Mouse (Mus musculus) cerebellum, postnatal 10 days (tissue): Measurements from ENCODE around the gene Dnase2a.

Source experiments
- DNase-seq, 2 experiments: peaks; one replicate each; pipeline ENCODE4 v3.0.0; 2021; ENCODE audit warnings: mixed read lengths in 2 of 2

The Dnase2a gene

GRCm38 (mm10) chr8:84937620-84938485 lies 29.5 kb downstream of the Dnase2a start:
- DNase-seq = no peak

- DNase-seq = peak; percentile 36 to 59
These were observed 35.3 kb downstream of the Dnase2a start for GRCm38 (mm10) chr8:84943699-84944098.

GRCm38 (mm10) chr8:84944478-84945160 lies 36.3 kb downstream of the Dnase2a start:
- DNase-seq = peak; percentile 80

- peak; percentile 64 to 68 for DNase-seq
These were observed 36.9 kb downstream of the Dnase2a start for GRCm38 (mm10) chr8:84945235-84945632.

- DNase-seq = peak; percentile 83 to 88
These were observed 37.5 kb downstream of the Dnase2a start for GRCm38 (mm10) chr8:84945633-84946527.

- peak; percentile 83 to 85 for DNase-seq
These were observed 38.3 kb downstream of the Dnase2a start, which contains the start of gene Rtbdn for GRCm38 (mm10) chr8:84946528-84947240. Gene Rtbdn, plus strand, starts transcription at chr8:84946991.

- peak in 1 of 2 experiments; percentile 8 for DNase-seq
These were observed 38.8 kb downstream of the Dnase2a start for GRCm38 (mm10) chr8:84947241-84947545.

GRCm38 (mm10) chr8:84949753-84950152 lies 41.4 kb downstream of the Dnase2a start:
- no peak for DNase-seq

- peak in 1 of 2 experiments; percentile 28 for DNase-seq
These were observed 44.4 kb downstream of the Dnase2a start for GRCm38 (mm10) chr8:84952612-84953255.

GRCm38 (mm10) chr8:84956768-84957167 lies 48.4 kb downstream of the Dnase2a start:
- DNase-seq = peak; percentile 90 to 96

GRCm38 (mm10) chr8:84959811-84960210 lies 51.5 kb downstream of the Dnase2a start:
- no peak for DNase-seq

- DNase-seq = no peak
These were observed 55.6 kb downstream of the Dnase2a start for GRCm38 (mm10) chr8:84963952-84964351.

- peak; percentile 93 to 96 for DNase-seq
These were observed 57.5 kb downstream of the Dnase2a start for GRCm38 (mm10) chr8:84965731-84966291.

GRCm38 (mm10) chr8:84966603-84967002 lies 58.2 kb downstream of the Dnase2a start:
- no peak for DNase-seq

- no peak for DNase-seq
These were observed 59.4 kb downstream of the Dnase2a start for GRCm38 (mm10) chr8:84967532-84968304.

GRCm38 (mm10) chr8:84968650-84969049 lies 60.3 kb downstream of the Dnase2a start:
- no peak for DNase-seq

- peak; percentile 90 to 92 for DNase-seq
These were observed 61.1 kb downstream of the Dnase2a start, which contains the start of the genes Gm49661, Prdx2 and Rnaseh2a for GRCm38 (mm10) chr8:84969241-84970134. Gene Gm49661, minus strand, starts transcription at chr8:84969433. Gene Prdx2, plus strand, starts transcription at chr8:84969587. Gene Rnaseh2a, minus strand, starts transcription at chr8:84969767.

- DNase-seq = no peak
These were observed 61.9 kb downstream of the Dnase2a start for GRCm38 (mm10) chr8:84970135-84970790.

GRCm38 (mm10) chr8:84970913-84971312 lies 62.6 kb downstream of the Dnase2a start:
- DNase-seq = no peak
